Mouse (Mus musculus) cerebellum, adult 2 months (tissue): ENCODE results near the gene Wwtr1. TPM values are rescaled to one million over a fixed set of nuclear protein-coding genes. Genes with fewer than 3 reads are reported as not detected.

Source experiments
- DNase-seq, 2 experiments: peaks; one replicate each; pipeline ENCODE4 v3.0.0; 2021
- H3K27ac ChIP-seq: fragments of 200-500 bp; 2 replicates; pipeline ENCODE4 v1.5.1; 2012; ENCODE audit warnings: low read length, control low read depth, inconsistent platforms; ENCODE audit not compliant: insufficient read depth
- H3K27me3 ChIP-seq: fragments of 200-500 bp; 2 replicates; pipeline ENCODE4 v1.6.1; 2012; ENCODE audit warnings: inconsistent platforms, mild to moderate bottlenecking, low read length, moderate library complexity; ENCODE audit not compliant: control insufficient read depth, insufficient read depth
- H3K4me1 ChIP-seq: fragments of 200-500 bp; 2 replicates; pipeline ENCODE4 v1.6.1; 2011; ENCODE audit warnings: low read length; ENCODE audit not compliant: control insufficient read depth, insufficient read depth
- H3K4me3 ChIP-seq: fragments of 200-500 bp; replicated peaks from 2 replicates; pipeline ENCODE3; 2011; ENCODE audit warnings: mild to moderate bottlenecking, low read depth, low read length, control low read depth; ENCODE audit not compliant: insufficient read depth
- CTCF ChIP-seq: fragments of 200-500 bp; IDR thresholded peaks from 2 replicates; pipeline ENCODE4 v1.5.1; 2011; ENCODE audit warnings: low read depth, mild to moderate bottlenecking, control low read depth, low read length, moderate library complexity, borderline replicate concordance; ENCODE audit not compliant: insufficient read depth
- POLR2A ChIP-seq: fragments of 200-500 bp; IDR thresholded peaks from 2 replicates; pipeline ENCODE4 v1.6.1; 2011; ENCODE audit warnings: low read length, control low read depth, borderline replicate concordance; ENCODE audit not compliant: insufficient read depth
- WGBS: fragments of 180-500 bp; shearing (Covaris S2); methylation state at CpG from one replicate; pipeline ENCODE4 v1.1.7; 2018; 5-methylcytosine and 5-hydroxymethylcytosine counted together
- polyA plus RNA-seq: library from polyadenylated mRNA; depleted of rRNA; stranded (reverse); fragments of >200 nt; gene quantifications from 2 replicates; pipeline ENCODE4 v1.2.3, GENCODE M21; 2012; rRNA removed

Wwtr1 gene
- polyA plus RNA-seq, result 10.0 and 10.6 TPM in 2 replicates

DNA sequence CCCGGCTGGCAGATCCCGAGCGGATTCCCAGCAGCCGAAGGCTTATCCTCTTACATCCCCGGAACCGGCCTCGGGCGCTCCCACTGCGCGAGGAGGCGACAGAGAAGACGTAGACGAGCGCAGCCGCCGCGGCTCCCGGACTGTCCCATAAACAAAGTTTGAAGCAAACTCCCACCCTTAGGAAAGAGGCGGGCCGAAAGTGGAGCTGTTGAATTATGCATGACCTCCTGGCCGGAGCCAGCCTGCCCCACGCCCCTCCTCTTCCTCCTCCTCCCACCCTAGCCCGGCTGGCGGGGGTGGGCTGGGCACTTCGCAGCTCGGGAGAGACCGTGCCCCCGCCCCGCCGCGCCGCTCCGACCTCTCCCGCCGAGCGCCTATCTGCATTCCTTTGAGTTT lies at the start of gene Wwtr1:
TSS of gene Wwtr1 (minus strand) at position 251 of the 396 bp plus-strand sequence.
- H3K27me3 ChIP-seq, result peaks cover 2% of the 10 kb centered on the region; the same call in 1 of the 2 replicates
- TF ChIP-seq POLR2A (no peak), CTCF (no peak)
- under 1% methylated on average over 36 of the region's 36 CpGs for WGBS
- peak; percentile 39 to 50 for DNase-seq
- H3K27ac ChIP-seq, result peak within 1 kb of the TSS; percentile 24; the same call in 1 of the 2 replicates
- H3K4me3 ChIP-seq, result peak within 1 kb of the TSS; percentile 44
- no peaks in the 10 kb centered on the region for H3K4me1 ChIP-seq

GRCm38 (mm10) chr3:57619718-57620117 lies 44.0 kb upstream of the Wwtr1 start:
- WGBS, result 72% methylated on average over 4 of the region's 4 CpGs
- no peak overlapping the region for H3K27ac ChIP-seq
- no peak for DNase-seq

GRCm38 (mm10) chr3:57615652-57616051 lies 39.9 kb upstream of the Wwtr1 start:
- TF ChIP-seq CTCF, result no peak
- no peak for TF ChIP-seq POLR2A
- Histone ChIP-seq H3K27me3 (no peaks in the 10 kb centered on the region), H3K4me1 (no peaks in the 10 kb centered on the region), H3K27ac (no peak overlapping the region), H3K4me3 (no peak overlapping the region)
- no peak for DNase-seq
- WGBS, result 85% methylated on average over 4 of the region's 4 CpGs

More at GRCm38 (mm10) chr3:57619718-57620117, 44.0 kb upstream of the Wwtr1 start:
- H3K4me3 ChIP-seq, result no peak overlapping the region
- no peak for TF ChIP-seq POLR2A
- H3K27me3 ChIP-seq, result no peaks in the 10 kb centered on the region
- H3K4me1 ChIP-seq, result no peaks in the 10 kb centered on the region

DNA sequence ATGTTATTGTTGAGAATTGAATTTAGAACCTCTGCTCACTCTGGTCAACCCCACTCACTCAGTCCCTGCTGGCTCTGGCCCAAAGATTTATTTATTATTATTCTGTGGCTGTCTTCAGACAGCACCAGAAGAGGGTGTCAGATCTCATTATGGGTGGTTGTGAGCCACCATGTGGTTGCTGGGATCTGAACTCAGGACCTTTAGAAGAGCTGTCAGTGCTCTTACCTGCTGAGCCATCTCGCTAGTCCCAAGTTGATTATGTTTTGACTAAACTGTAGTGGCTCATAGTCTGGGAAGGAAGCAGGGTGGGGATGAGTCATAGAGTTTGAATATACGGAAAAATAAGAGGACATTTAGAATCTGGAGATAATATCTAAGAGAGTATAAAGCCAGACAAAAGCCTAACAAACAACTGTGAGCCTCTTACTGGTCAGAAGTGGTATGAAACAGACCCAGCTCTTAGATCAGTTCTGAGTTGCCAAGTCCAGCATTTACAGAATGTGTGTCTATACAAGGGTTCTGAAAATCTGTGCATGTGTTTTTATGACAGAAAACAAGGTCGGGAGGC lies 36.8 kb upstream of the Wwtr1 start:
- no peak overlapping the region for H3K27ac ChIP-seq
- H3K27me3 ChIP-seq, result no peaks in the 10 kb centered on the region
- H3K4me1 ChIP-seq, result no peaks in the 10 kb centered on the region
- no peak overlapping the region for H3K4me3 ChIP-seq
- TF ChIP-seq CTCF (no peak), POLR2A (no peak)
- DNase-seq, result no peak
- 75% methylated on average over 3 of the region's 3 CpGs for WGBS

GRCm38 (mm10) chr3:57611776-57612175 lies 36.1 kb upstream of the Wwtr1 start:
- DNase-seq, result no peak
- H3K27me3 ChIP-seq, result no peaks in the 10 kb centered on the region
- 88% methylated on average over 7 of the region's 7 CpGs for WGBS
- no peaks in the 10 kb centered on the region for H3K4me1 ChIP-seq
- no peak for TF ChIP-seq CTCF
- H3K27ac ChIP-seq, result no peak overlapping the region
- no peak overlapping the region for H3K4me3 ChIP-seq

DNA sequence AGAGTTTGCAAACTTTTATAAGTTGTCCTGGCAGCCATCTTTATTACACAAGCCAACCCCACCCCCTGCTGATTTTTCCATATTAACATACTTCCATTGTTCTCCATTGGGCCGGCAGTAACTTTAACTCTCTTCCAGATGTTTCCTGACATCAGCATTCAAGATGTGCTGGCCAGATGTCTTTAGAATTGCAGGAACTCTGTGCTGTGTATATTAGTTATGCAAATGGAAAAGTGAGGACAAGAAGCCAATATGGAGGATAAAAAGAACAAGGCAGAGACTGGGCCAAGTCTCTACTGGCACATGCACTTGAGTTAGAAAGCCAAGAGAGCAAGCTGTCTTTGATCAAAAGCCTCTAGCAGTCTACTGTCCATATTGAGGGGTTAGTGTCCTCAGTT lies 28.9 kb upstream of the Wwtr1 start:
- no peaks in the 10 kb centered on the region for H3K4me1 ChIP-seq
- 5% methylated on average over 1 of the region's 1 CpGs for WGBS
- TF ChIP-seq POLR2A (no peak), CTCF (no peak)

GRCm38 (mm10) chr3:57603891-57604617 lies 28.3 kb upstream of the Wwtr1 start:
- no peak for DNase-seq
- WGBS, result 43% methylated on average over 5 of the region's 5 CpGs
- Histone ChIP-seq H3K27me3 (no peaks in the 10 kb centered on the region), H3K4me1 (no peaks in the 10 kb centered on the region), H3K27ac (no peak overlapping the region), H3K4me3 (no peak overlapping the region)
- TF ChIP-seq POLR2A, result no peak
- TF ChIP-seq CTCF, result no peak

More for the DNA sequence above, 28.9 kb upstream of the Wwtr1 start:
- H3K27me3 ChIP-seq, result no peaks in the 10 kb centered on the region
- no peak for DNase-seq
- H3K4me3 ChIP-seq, result no peak overlapping the region
- no peak overlapping the region for H3K27ac ChIP-seq

DNA sequence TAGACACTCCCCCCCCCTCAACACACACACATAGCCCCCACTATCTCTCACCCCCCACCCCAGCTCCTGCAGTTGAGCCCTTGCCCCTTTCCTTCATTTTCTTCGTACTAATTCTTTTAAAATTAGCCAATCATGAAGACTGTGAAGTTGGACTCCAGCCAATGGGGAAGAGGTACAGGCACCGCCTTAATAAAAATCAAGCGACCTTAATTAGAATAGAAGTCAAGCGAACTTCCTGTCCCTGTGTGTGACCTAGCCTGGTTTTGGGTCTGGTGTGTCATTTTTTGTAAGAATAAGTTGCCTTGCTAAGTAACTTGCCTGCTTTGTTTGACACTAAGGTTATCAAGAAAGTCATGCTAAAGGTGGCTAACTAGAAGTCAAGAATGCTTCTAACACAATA lies 26.9 kb upstream of the Wwtr1 start:
- Histone ChIP-seq H3K27me3 (no peaks in the 10 kb centered on the region), H3K4me3 (no peak overlapping the region), H3K4me1 (no peaks in the 10 kb centered on the region), H3K27ac (no peak overlapping the region)
- DNase-seq, result no peak
- TF ChIP-seq POLR2A (no peak), CTCF (no peak)
- 46% methylated on average over 4 of the region's 4 CpGs for WGBS
